Mouse (Mus musculus) stomach, embryonic 14.5 days (tissue): ENCODE measurements around the gene Dock7. TPM values are rescaled to one million over a fixed set of nuclear protein-coding genes. Genes with fewer than 3 reads are reported as not detected.

ENCODE experiments used
- ATAC-seq: fragments of 200-750 bp; cut with Nextera tagmentation; 2 replicates; pipeline ENCODE4 v1.8.0; 2017; ENCODE audit warnings: low read depth, moderate TSS enrichment; ENCODE audit not compliant: insufficient number of reproducible peaks, insufficient read depth, low FRiP score
- H3K27ac ChIP-seq: fragments of 300-500 bp; sonication (generic); 2 replicates; pipeline ENCODE4 v1.5.1; 2014; ENCODE audit warnings: mild to moderate bottlenecking, low read length, moderate library complexity, mixed read lengths
- H3K27me3 ChIP-seq: fragments of 300-500 bp; sonication (generic); 2 replicates; pipeline ENCODE4 v1.6.1; 2014; ENCODE audit warnings: low read length, control low read depth, mixed read lengths; ENCODE audit not compliant: control insufficient read depth, insufficient read depth
- H3K36me3 ChIP-seq: fragments of 300-500 bp; sonication (generic); 2 replicates; pipeline ENCODE4 v1.6.1; 2014; ENCODE audit warnings: mild to moderate bottlenecking, control low read depth, low read length, moderate library complexity, mixed read lengths; ENCODE audit not compliant: control insufficient read depth, insufficient read depth
- H3K4me1 ChIP-seq: fragments of 300-500 bp; sonication (generic); 2 replicates; pipeline ENCODE4 v1.6.1; 2014; ENCODE audit warnings: low read length, control low read depth, mixed read lengths; ENCODE audit not compliant: control insufficient read depth, insufficient read depth
- H3K4me2 ChIP-seq: fragments of 300-500 bp; sonication (generic); replicated peaks from 2 replicates; pipeline ENCODE4 v1.6.1; 2014; ENCODE audit warnings: low read depth, low read length, control low read depth
- H3K4me3 ChIP-seq: fragments of 300-500 bp; sonication (generic); 2 replicates; pipeline ENCODE4 v1.5.1; 2014; ENCODE audit warnings: low read depth, low read length, control low read depth
- H3K9ac ChIP-seq: fragments of 300-500 bp; sonication (generic); replicated peaks from 2 replicates; pipeline ENCODE4 v1.6.1; 2014; ENCODE audit warnings: low read depth, mild to moderate bottlenecking, control low read depth, low read length, moderate library complexity, mixed read lengths
- H3K9me3 ChIP-seq: fragments of 300-500 bp; sonication (generic); 2 replicates; pipeline ENCODE4 v1.6.1; 2016; ENCODE audit warnings: low read depth, low read length, control low read depth; ENCODE audit not compliant: control insufficient read depth
- WGBS: fragments of 180-500 bp; shearing (Covaris S2); extraction: QIAGEN DNeasy Blood & Tissue Kit; methylation state at CpG from one replicate; pipeline ENCODE4 v1.1.7; 2014; 5-methylcytosine and 5-hydroxymethylcytosine counted together
- polyA plus RNA-seq: library from polyadenylated mRNA; unstranded; fragments of >200 nt; fragmentation: Nextera tagmentation; extraction: Ambion mirVana; gene quantifications from 2 replicates; pipeline ENCODE4 v1.2.1, GENCODE M21; 2014

The Dock7 gene
- polyA plus RNA-seq, 1 experiment from 2014 or later: 75.7 TPM

DNA sequence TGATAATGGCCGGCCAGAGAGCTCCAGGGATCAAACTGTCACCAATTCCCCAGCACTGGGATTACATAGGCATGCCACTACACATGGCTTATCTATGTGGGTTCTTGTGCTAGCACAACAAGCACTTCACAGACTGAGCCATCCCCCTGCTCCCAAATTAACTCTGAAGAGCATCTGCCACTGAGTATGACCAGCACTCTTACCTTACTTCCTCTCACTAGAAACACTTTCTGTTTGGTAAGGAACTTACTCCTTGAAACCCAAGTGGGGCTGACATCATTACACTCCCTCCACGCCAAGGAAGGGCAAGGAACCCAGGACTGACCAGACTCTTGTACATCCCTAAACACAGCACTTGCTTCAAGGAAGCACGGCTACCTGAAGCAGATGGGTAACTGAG is 9.0 kb downstream of the Dock7 start:
- H3K4me2 ChIP-seq: no peak overlapping the region
- peaks cover 20% of the 10 kb centered on the region for H3K4me1 ChIP-seq
- no peaks in the 10 kb centered on the region for H3K9me3 ChIP-seq
- no peaks in the 10 kb centered on the region for H3K36me3 ChIP-seq
- H3K9ac ChIP-seq: no peak overlapping the region
- H3K27me3 ChIP-seq: no peaks in the 10 kb centered on the region
- H3K27ac ChIP-seq: no peak overlapping the region
- no peak for ATAC-seq
- H3K4me3 ChIP-seq: no peak overlapping the region
- 74% methylated on average over 3 of the region's 3 CpGs for WGBS

DNA sequence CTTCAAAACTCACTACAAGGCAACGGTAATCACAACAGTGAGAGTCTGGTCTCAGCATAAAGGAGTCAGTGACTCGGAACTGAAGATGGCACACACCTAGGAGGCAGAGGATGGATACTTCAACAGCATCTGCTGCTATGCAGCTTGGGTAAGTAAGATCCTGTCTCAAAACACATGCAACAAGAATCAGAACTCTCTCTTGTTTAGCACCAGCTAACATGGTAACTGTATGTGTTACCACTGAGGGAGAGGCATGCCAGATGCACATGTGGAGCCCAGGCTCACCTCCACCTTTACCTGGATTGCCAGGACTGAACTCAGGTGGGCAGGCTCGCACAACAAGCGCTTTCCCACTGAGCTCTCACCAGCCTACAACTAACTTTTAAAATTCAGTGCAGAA is 11.9 kb downstream of the Dock7 start:
- H3K4me1 ChIP-seq: peaks cover 10% of the 10 kb centered on the region; the same call in 1 of the 2 replicates

DNA sequence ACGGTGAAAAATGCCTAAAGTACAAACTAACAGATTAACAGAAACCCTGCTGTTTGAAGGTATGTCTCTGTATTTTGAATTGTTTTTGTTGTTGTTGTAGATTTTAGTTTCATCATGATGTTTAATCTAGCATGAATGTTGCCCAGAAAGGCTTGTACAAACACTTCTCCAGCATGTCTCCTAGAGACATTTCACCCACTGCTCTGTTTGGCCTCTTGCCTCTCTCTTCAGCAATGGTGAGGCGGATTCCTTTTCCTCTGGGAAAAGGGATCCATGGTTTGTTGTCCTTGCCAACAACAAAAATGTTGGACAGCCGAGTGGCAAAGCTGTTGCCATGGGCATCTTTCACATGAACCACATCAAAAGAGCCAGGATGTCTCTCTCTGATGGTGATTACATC is 17.9 kb downstream of the Dock7 start:
- Histone ChIP-seq H3K27me3 (no peaks in the 10 kb centered on the region), H3K4me2 (no peak overlapping the region), H3K4me1 (peaks cover 3% of the 10 kb centered on the region; the same call in 1 of the 2 replicates), H3K9ac (no peak overlapping the region), H3K9me3 (no peaks in the 10 kb centered on the region), H3K27ac (no peak overlapping the region), H3K4me3 (no peak overlapping the region), H3K36me3 (no peaks in the 10 kb centered on the region; the same call in 1 of the 2 replicates)
- 91% methylated on average over 3 of the region's 3 CpGs for WGBS
- ATAC-seq: no peak

More for the DNA sequence above, 11.9 kb downstream of the Dock7 start:
- no peaks in the 10 kb centered on the region for H3K9me3 ChIP-seq
- no peak overlapping the region for H3K27ac ChIP-seq
- WGBS: 93% methylated on average over 4 of the region's 4 CpGs
- H3K27me3 ChIP-seq: no peaks in the 10 kb centered on the region
- H3K9ac ChIP-seq: no peak overlapping the region
- H3K4me2 ChIP-seq: no peak overlapping the region
- no peaks in the 10 kb centered on the region for H3K36me3 ChIP-seq
- H3K4me3 ChIP-seq: no peak overlapping the region
- no peak for ATAC-seq

DNA sequence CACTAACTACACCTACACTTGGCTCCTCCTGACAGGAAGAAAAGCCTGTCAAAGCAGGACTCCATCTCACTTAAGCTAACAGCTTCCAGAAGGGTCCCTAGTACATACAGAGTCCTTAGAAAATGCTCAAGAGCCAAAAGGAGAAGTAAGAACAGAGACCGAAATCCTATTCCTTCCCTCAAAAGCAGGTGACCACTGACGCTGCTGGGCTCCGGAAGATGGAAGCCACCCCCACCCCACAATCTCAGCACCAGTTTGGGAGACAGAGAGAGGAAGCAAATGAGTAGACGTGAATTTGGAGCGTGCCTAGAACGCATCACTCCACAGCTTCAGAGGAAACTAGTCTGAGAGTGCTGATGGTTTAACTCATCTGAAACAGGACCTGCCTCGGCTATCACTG is 20.0 kb downstream of the Dock7 start:
- Histone ChIP-seq H3K9ac (no peak overlapping the region), H3K36me3 (no peaks in the 10 kb centered on the region; the same call in 1 of the 2 replicates), H3K9me3 (no peaks in the 10 kb centered on the region), H3K4me2 (no peak overlapping the region), H3K4me1 (no peaks in the 10 kb centered on the region), H3K27ac (no peak overlapping the region), H3K27me3 (no peaks in the 10 kb centered on the region), H3K4me3 (no peak overlapping the region)
- WGBS: 81% methylated on average over 7 of the region's 7 CpGs
- no peak for ATAC-seq

DNA sequence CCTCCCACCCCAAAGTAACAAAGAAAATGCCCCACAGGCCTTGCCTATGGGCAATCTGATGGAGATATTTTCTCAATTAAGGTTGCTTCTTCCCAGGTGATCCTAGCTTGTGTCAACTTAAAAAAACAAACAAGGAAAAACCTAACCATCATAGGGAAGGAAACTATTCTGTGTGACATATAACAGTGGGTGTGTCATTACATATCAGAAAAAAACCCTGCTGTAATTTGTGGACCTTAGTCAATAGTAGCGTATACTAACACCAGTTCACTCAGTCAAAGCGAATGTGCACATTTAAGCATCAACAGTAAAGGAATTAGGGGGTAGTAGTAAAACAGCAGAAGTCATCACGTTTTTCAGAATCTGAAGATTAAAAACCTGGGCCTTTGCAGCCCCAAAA is 28.9 kb downstream of the Dock7 start:
- Histone ChIP-seq H3K27me3 (no peaks in the 10 kb centered on the region), H3K9me3 (no peaks in the 10 kb centered on the region), H3K36me3 (peaks cover 6% of the 10 kb centered on the region; the same call in 1 of the 2 replicates), H3K9ac (no peak overlapping the region), H3K27ac (no peak overlapping the region), H3K4me2 (no peak overlapping the region), H3K4me1 (peaks cover 5% of the 10 kb centered on the region; the same call in 1 of the 2 replicates), H3K4me3 (no peak overlapping the region)
- WGBS: 80% methylated on average over 3 of the region's 3 CpGs
- no peak for ATAC-seq

DNA sequence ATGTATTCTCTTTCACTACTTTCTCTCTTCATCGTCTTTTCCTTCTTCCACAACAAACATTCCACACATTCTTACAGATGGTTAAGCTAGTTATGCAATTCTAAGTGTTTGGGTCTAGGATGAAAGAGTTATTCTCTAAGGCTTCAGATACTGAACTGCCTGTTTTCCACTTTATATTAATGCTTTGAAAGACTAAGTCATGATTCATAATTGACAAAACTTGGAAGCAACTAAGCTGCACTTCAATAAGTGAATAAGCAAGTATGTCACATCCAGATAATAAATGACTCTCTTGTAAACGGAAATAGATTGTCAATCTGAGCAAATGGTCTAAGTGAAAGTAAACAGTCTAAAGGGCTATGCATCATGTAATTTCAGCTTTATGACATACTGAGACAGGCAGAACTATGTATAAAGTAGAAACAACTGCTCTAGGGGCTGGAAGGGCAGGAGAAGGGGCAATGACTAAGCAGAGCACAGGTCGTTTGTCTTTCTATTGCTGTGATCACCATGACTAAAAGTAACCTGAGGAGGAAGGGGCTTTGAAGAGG is 29.5 kb downstream of the Dock7 start:
- H3K27ac ChIP-seq: no peak overlapping the region
- H3K27me3 ChIP-seq: no peaks in the 10 kb centered on the region
- no peak overlapping the region for H3K4me3 ChIP-seq
- peaks cover 5% of the 10 kb centered on the region; the same call in 1 of the 2 replicates for H3K4me1 ChIP-seq
- no peaks in the 10 kb centered on the region for H3K9me3 ChIP-seq
- ATAC-seq: no peak; the same call in 1 of the 2 replicates
- H3K4me2 ChIP-seq: no peak overlapping the region
- 16% methylated on average over 3 of the region's 3 CpGs for WGBS
- H3K9ac ChIP-seq: no peak overlapping the region
- peaks cover 6% of the 10 kb centered on the region; the same call in 1 of the 2 replicates for H3K36me3 ChIP-seq

DNA sequence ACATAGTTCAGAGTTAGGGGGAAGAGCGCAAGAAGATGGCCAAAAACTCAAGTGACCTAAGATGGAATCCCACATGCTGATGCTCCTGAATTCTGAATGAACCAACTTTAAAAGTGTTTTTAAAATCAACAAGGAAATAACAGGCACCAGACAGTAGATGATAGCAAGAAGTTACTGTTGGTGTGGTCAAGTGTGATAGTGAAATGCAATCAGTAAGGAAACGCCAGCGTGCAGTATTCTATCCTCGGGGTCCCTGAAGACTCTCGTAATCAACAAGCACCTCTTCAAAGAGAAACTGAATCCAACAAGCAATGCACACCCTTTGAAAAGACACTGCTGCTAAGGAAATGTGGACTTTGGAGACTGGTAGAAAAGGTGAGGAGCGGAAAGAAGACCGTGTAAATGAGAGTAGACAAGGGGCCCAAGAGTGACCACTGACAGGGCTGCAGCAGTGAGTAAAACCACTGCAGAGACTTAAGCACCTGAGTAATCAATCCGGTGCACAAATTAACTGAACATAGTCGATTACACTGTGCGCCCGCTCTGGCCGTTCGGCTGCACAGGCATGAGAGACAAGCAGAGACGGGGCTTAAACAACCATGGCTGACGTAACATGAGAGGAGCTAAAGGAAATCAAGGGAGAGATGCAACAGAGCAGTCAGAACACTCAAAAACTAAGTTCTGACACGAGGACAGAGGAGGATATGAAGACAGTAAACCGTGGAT is 32.8 kb downstream of the Dock7 start:
- H3K27me3 ChIP-seq: no peaks in the 10 kb centered on the region
- no peak overlapping the region for H3K9ac ChIP-seq
- WGBS: 93% methylated on average over 17 of the region's 17 CpGs
- ATAC-seq: no peak
- peaks cover 3% of the 10 kb centered on the region; the same call in 1 of the 2 replicates for H3K4me1 ChIP-seq
- H3K36me3 ChIP-seq: peaks cover 8% of the 10 kb centered on the region
- no peaks in the 10 kb centered on the region for H3K9me3 ChIP-seq
- H3K27ac ChIP-seq: no peak overlapping the region
- H3K4me3 ChIP-seq: no peak overlapping the region
- H3K4me2 ChIP-seq: no peak overlapping the region

DNA sequence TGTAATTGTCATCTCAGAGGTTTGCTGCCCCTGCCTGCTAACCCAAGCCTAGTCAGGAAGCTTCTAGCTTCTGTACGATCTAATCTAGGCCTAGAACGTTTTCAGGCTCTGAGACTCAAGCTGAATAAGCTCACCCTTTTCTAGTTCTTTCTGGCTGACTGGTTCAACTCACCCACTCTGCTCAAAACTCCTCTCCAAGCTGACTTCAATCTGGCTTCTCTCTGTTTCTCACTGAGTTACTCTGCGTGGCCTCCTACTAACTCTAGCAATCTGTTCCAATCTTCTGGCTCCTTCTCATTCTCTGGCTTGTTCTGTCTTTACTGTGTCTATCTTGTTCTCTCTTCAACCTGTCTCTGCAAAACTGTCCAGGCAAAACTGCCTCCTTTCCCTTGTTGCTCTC is 36.9 kb downstream of the Dock7 start:
- Histone ChIP-seq H3K36me3 (peaks cover 12% of the 10 kb centered on the region), H3K27me3 (no peaks in the 10 kb centered on the region), H3K9ac (no peak overlapping the region), H3K4me1 (no peaks in the 10 kb centered on the region), H3K9me3 (no peaks in the 10 kb centered on the region), H3K4me3 (no peak overlapping the region), H3K27ac (no peak overlapping the region), H3K4me2 (no peak overlapping the region)
- no peak for ATAC-seq
- 86% methylated on average over 3 of the region's 3 CpGs for WGBS
